Mouse (Mus musculus) hindbrain, embryonic 14.5 days (tissue): ENCODE measurements at regions not wholly inside any gene's neighbourhood (a gene's known extent, or its start where the extent isn't known, plus 50 kb on each side); places are given as distances from the start of the nearest gene placed in this dataset.

Experiments used
- ATAC-seq: fragments of 200-750 bp; cut with Nextera tagmentation; 2 replicates; pipeline ENCODE4 v1.8.0; 2017; ENCODE audit warnings: moderate number of reproducible peaks, mild to moderate bottlenecking, moderate TSS enrichment, moderate library complexity; ENCODE audit not compliant: low FRiP score
- DNase-seq: peaks from one replicate; pipeline ENCODE4 v3.0.0-alpha.2; 2015; ENCODE audit warnings: low spot score
- H3K27ac ChIP-seq: fragments of 300-500 bp; sonication (generic); 2 replicates; pipeline ENCODE4 v1.5.1; 2014; ENCODE audit warnings: mild to moderate bottlenecking, moderate library complexity
- H3K27me3 ChIP-seq: fragments of 300-500 bp; sonication (generic); 2 replicates; pipeline ENCODE4 v1.6.1; 2014; ENCODE audit warnings: mild to moderate bottlenecking, low read length, mixed read lengths; ENCODE audit not compliant: control insufficient read depth, insufficient read depth
- H3K36me3 ChIP-seq: fragments of 300-500 bp; sonication (generic); replicated peaks from 2 replicates; pipeline ENCODE4 v1.6.1; 2014; ENCODE audit not compliant: control insufficient read depth, insufficient read depth
- H3K4me1 ChIP-seq: fragments of 300-500 bp; sonication (generic); replicated peaks from 2 replicates; pipeline ENCODE4 v1.6.1; 2014; ENCODE audit warnings: antibody characterized with exemption, low read length, mixed read lengths; ENCODE audit not compliant: control insufficient read depth, insufficient read depth
- H3K4me2 ChIP-seq: fragments of 300-500 bp; sonication (generic); replicated peaks from 2 replicates; pipeline ENCODE4 v1.6.1; 2014; ENCODE audit warnings: mild to moderate bottlenecking, moderate library complexity
- H3K4me3 ChIP-seq: fragments of 300-500 bp; sonication (generic); replicated peaks from 2 replicates; pipeline ENCODE4 v1.5.1; 2014; ENCODE audit warnings: mild to moderate bottlenecking, low read length
- H3K9ac ChIP-seq: fragments of 300-500 bp; sonication (generic); 2 replicates; pipeline ENCODE4 v1.6.1; 2014
- H3K9me3 ChIP-seq: fragments of 300-500 bp; sonication (generic); 2 replicates; pipeline ENCODE4 v1.6.1; 2016; ENCODE audit warnings: low read length; ENCODE audit not compliant: control insufficient read depth
- WGBS: fragments of 180-500 bp; shearing (Covaris S2); extraction: QIAGEN DNeasy Blood & Tissue Kit; methylation state at CpG from one replicate; pipeline ENCODE4 v1.1.7; 2014; 5-methylcytosine and 5-hydroxymethylcytosine counted together

- H3K27me3 ChIP-seq = no peaks in the 10 kb centered on the region
- ATAC-seq (no peak), DNase-seq (no peak)
- 97% methylated on average over 6 of the region's 6 CpGs for WGBS
- no peak overlapping the region for H3K27ac ChIP-seq
- no peak overlapping the region for H3K9ac ChIP-seq
- no peak overlapping the region for H3K4me3 ChIP-seq
- H3K4me2 ChIP-seq = no peak overlapping the region
- no peaks in the 10 kb centered on the region for H3K36me3 ChIP-seq
- no peaks in the 10 kb centered on the region for H3K9me3 ChIP-seq
- no peaks in the 10 kb centered on the region for H3K4me1 ChIP-seq
Observed at GRCm38 (mm10) chr3:27815201-27815695, 80.9 kb downstream of the Tmem212 start.

DNA sequence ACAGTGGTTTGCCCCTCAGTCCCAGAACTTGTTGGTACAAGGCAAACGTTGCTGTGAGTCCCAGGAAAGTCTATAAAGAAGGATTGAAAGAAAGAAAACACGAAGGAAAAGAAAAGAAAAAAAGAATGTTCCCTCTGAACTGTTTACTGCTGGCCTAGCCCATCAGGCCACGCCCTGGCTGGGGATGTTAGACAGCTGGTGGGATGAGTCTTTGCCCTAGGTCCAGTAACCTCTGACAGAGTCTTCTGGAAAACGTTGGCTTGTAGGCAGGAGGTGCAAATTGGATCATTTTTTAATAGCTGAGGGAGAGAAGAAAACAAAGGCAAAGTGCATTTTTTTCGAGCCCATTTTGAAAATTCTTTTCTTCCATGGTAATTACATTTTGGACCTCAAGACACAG, 91.9 kb downstream of the Tmem212 start:
- 75% methylated on average over 5 of the region's 5 CpGs for WGBS
- ATAC-seq = no peak
- Histone ChIP-seq H3K36me3 (no peaks in the 10 kb centered on the region), H3K9me3 (no peaks in the 10 kb centered on the region), H3K4me3 (no peak overlapping the region), H3K4me1 (no peaks in the 10 kb centered on the region), H3K9ac (no peak overlapping the region), H3K4me2 (no peak overlapping the region), H3K27ac (no peak overlapping the region), H3K27me3 (no peaks in the 10 kb centered on the region)
- DNase-seq = no peak

GRCm38 (mm10) chr3:27791633-27791951, 80.5 kb upstream of the Fndc3b start:
- H3K36me3 ChIP-seq = no peaks in the 10 kb centered on the region
- H3K4me3 ChIP-seq = no peak overlapping the region
- H3K4me1 ChIP-seq = no peaks in the 10 kb centered on the region
- H3K9ac ChIP-seq = no peak overlapping the region
- H3K27ac ChIP-seq = no peak overlapping the region
- DNase-seq (no peak), ATAC-seq (no peak)
- H3K9me3 ChIP-seq = no peaks in the 10 kb centered on the region
- 78% methylated on average over 3 of the region's 3 CpGs for WGBS
- no peak overlapping the region for H3K4me2 ChIP-seq
- no peaks in the 10 kb centered on the region for H3K27me3 ChIP-seq

GRCm38 (mm10) chr3:27790932-27791632, 80.0 kb upstream of the Fndc3b start:
- H3K9me3 ChIP-seq = no peaks in the 10 kb centered on the region
- no peaks in the 10 kb centered on the region for H3K4me1 ChIP-seq
- no peak overlapping the region for H3K4me2 ChIP-seq
- ATAC-seq = no peak
- WGBS = 93% methylated on average over 13 of the region's 13 CpGs
- H3K9ac ChIP-seq = no peak overlapping the region
- H3K36me3 ChIP-seq = no peaks in the 10 kb centered on the region
- DNase-seq = no peak
- H3K27me3 ChIP-seq = no peaks in the 10 kb centered on the region
- no peak overlapping the region for H3K27ac ChIP-seq
- H3K4me3 ChIP-seq = no peak overlapping the region

GRCm38 (mm10) chr3:27783926-27784325, 72.8 kb upstream of the Fndc3b start:
- Histone ChIP-seq H3K9me3 (no peaks in the 10 kb centered on the region), H3K4me1 (0 out of 2 replicates have a peak, but pooled peaks cover 12% of the 10 kb centered on the region), H3K4me3 (no peak overlapping the region), H3K36me3 (no peaks in the 10 kb centered on the region), H3K27ac (no peak overlapping the region), H3K4me2 (no peak overlapping the region), H3K9ac (no peak overlapping the region), H3K27me3 (no peaks in the 10 kb centered on the region)
- DNase-seq = no peak
- ATAC-seq = no peak
- 57% methylated on average over 2 of the region's 2 CpGs for WGBS

- Histone ChIP-seq H3K9me3 (no peaks in the 10 kb centered on the region), H3K27ac (no peak overlapping the region), H3K27me3 (no peaks in the 10 kb centered on the region), H3K9ac (no peak overlapping the region), H3K4me1 (0 out of 2 replicates have a peak, but pooled peaks cover 13% of the 10 kb centered on the region), H3K4me2 (no peak overlapping the region), H3K4me3 (no peak overlapping the region), H3K36me3 (no peaks in the 10 kb centered on the region)
- DNase-seq = no peak
- ATAC-seq = no peak
- 65% methylated on average over 4 of the region's 4 CpGs for WGBS
Observed at GRCm38 (mm10) chr3:27783476-27783875, 72.4 kb upstream of the Fndc3b start.

- DNase-seq (no peak), ATAC-seq (peak; percentile 79)
- no peaks in the 10 kb centered on the region for H3K36me3 ChIP-seq
- H3K9me3 ChIP-seq = no peaks in the 10 kb centered on the region
- 0 out of 2 replicates have a peak, but pooled peaks cover 13% of the 10 kb centered on the region for H3K4me1 ChIP-seq
- no peaks in the 10 kb centered on the region for H3K27me3 ChIP-seq
- H3K27ac ChIP-seq = peak overlapping the region; percentile 33; the same call in 1 of the 2 replicates
- WGBS = 17% methylated on average over 19 of the region's 19 CpGs
- 0 out of 2 replicates have a peak overlapping the region, but pooled peaks have one; percentile 6 for H3K9ac ChIP-seq
- peak overlapping the region; percentile 26 for H3K4me2 ChIP-seq
- no peak overlapping the region for H3K4me3 ChIP-seq
Observed at GRCm38 (mm10) chr3:27782056-27782765, 71.1 kb upstream of the Fndc3b start.

DNA sequence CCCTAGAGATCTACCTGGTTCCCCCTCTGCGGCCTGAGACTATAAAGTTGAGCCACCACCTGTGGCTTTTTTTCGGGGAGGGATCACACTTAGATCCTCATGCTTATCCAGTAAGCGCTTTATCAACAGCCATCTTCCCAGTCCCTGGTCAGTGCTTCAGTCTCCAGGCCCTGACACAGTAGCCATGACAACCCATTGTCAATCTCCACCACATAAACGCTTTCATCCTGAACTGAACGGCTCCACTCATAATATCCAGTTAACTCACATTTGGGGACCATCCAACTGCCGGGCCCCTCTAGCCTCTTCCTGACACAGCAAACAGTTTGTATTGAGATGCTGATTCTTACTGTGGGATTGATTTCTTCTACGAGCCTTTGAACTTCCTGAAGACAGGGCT, 68.8 kb upstream of the Fndc3b start:
- H3K4me1 ChIP-seq = 0 out of 2 replicates have a peak, but pooled peaks cover 13% of the 10 kb centered on the region
- ATAC-seq (peak; percentile 33; the same call in 1 of the 2 replicates), DNase-seq (no peak)
- no peak overlapping the region for H3K9ac ChIP-seq
- H3K4me2 ChIP-seq = no peak overlapping the region
- no peaks in the 10 kb centered on the region for H3K27me3 ChIP-seq
- H3K4me3 ChIP-seq = no peak overlapping the region
- no peak overlapping the region for H3K27ac ChIP-seq
- 30% methylated on average over 7 of the region's 7 CpGs for WGBS
- H3K9me3 ChIP-seq = no peaks in the 10 kb centered on the region
- H3K36me3 ChIP-seq = no peaks in the 10 kb centered on the region

- Histone ChIP-seq H3K9ac (no peak overlapping the region), H3K27ac (no peak overlapping the region), H3K4me1 (0 out of 2 replicates have a peak, but pooled peaks cover 13% of the 10 kb centered on the region), H3K4me2 (no peak overlapping the region), H3K9me3 (no peaks in the 10 kb centered on the region), H3K36me3 (no peaks in the 10 kb centered on the region), H3K27me3 (no peaks in the 10 kb centered on the region), H3K4me3 (no peak overlapping the region)
- no peak for ATAC-seq
- DNase-seq = no peak
- 91% methylated on average over 6 of the region's 6 CpGs for WGBS
Observed at GRCm38 (mm10) chr3:27777751-27778150, 66.6 kb upstream of the Fndc3b start.
